Mouse (Mus musculus): ENCODE results near the gene Gm36028. TPM values are rescaled to one million over a fixed set of nuclear protein-coding genes. Genes with fewer than 3 reads are reported as not detected.

Gm36028 gene
- polyA plus RNA-seq, 1 experiment from 2014 or later: 1.0 TPM

DNA sequence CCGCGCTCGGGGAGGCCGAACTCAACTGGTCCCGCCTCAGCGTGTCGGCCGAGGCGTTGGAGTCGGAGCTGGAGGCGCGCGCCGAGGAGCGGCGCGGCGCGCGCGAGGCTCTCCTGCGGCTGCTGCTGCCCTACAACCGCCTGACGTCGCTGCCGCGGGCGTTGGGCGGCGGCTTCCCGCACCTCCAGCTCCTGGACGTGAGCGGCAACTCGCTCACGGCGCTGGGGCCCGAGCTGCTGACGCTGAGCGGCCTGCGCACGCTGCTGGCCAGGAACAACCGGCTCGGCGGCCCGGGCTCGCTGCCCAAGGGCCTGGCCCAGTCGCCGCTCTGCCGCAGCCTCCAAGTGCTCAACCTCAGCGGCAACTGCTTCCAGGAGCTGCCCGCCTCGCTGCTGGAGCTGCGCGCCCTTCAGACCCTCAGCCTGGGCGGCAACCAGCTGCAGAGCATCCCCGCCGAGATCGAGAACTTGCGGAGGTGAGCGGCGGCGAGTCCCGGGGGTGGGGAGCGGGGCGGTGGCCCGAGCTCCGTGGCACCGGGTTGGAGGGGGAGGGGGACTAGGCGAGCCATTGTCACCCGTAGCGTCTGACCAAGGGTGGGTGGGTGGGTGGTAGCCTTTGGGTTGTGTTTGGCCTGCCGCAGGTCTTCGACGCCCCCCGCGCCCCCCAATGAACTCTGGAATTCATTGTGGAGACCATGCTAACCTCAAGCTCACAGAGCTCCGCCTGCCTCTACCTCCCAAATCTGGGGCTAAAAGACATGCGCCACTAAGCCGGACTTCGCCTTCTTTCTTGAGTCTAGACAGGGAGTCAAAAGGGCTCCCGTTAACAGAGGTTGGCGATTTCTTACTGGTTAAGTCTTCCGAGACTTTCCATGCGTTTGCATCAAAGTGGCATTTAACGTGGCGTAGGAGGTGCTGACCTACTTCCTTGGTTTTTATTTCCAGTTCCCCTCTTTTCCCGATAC lies 7.8 kb upstream of the Gm36028 start:
- Histone ChIP-seq H3K36me3 (ENCODE audit: control insufficient read depth, insufficient read depth, low read length) (no peaks in the 10 kb centered on the region), H3K4me3 (ENCODE audit: low read depth, low read length) (peak overlapping the region; percentile 95), H3K9ac (ENCODE audit: low read depth, low read length) (peak overlapping the region; percentile 97), H3K27me3 (ENCODE audit: control insufficient read depth, insufficient read depth, low read length) (no peaks in the 10 kb centered on the region), H3K27ac (ENCODE audit: low read depth, low read length) (peak overlapping the region; percentile 97), H3K9me3 (replicated peaks; ENCODE audit: control insufficient read depth, low read length) (no peaks in the 10 kb centered on the region), H3K4me1 (ENCODE audit: control insufficient read depth, insufficient read depth, low read length) (peaks cover 18% of the 10 kb centered on the region), H3K4me2 (peak overlapping the region; percentile 75)
- ATAC-seq (replicated peaks; ENCODE audit: insufficient number of reproducible peaks, low FRiP score, low TSS enrichment): peak; percentile 70
- WGBS (ENCODE audit: insufficient replicate concordance): under 1% methylated on average over 66 of the region's 87 CpGs

DNA sequence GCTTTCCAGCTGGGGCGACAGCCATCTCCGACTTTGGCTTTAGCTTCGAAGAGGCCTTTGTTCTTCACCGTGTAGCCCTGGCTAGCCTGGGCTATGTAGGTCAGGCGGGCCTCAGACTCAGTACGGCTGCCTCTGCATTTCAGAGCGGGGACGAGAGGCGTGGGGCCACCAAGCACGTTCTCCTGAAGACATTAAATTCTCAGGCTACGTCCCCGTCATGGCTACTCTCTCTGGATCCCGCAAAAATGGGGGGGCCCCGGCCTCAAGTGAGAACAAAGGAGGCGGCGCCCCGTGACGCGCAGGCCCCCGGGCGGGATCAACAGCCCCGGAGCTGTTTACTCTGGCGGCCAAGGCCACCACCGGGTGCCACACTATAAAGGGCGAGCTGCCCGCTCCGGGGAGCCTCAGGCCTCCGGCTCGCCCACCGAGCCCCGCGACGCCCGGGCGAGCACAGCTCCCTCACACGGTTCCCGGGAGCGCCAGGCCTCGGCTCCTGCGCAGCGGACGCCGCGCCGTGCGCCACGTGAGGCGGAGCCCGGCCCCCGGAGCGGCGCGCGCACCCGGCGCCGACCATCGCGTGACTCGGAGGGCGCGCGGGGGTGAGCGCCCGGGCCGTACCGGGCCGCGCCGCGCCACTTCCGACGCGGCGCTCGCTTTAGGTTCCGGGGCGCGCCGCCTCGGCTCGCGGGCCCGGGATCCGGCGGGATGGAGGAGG lies 7.0 kb upstream of the Gm36028 start, which contains the start of gene Lrrc58:
TSS of gene Lrrc58 (plus strand) at position 599 of the 715 bp plus-strand sequence.
- Histone ChIP-seq H3K27ac (ENCODE audit: low read depth, low read length) (peak within 1 kb of the TSS; percentile 97), H3K9me3 (replicated peaks; ENCODE audit: control insufficient read depth, low read length) (no peaks in the 10 kb centered on the region), H3K4me1 (ENCODE audit: control insufficient read depth, insufficient read depth, low read length) (peaks cover 18% of the 10 kb centered on the region), H3K4me3 (ENCODE audit: low read depth, low read length) (peak within 1 kb of the TSS; percentile 95), H3K9ac (ENCODE audit: low read depth, low read length) (peak within 1 kb of the TSS; percentile 97), H3K27me3 (ENCODE audit: control insufficient read depth, insufficient read depth, low read length) (no peaks in the 10 kb centered on the region), H3K4me2 (peak within 1 kb of the TSS; percentile 75), H3K36me3 (ENCODE audit: control insufficient read depth, insufficient read depth, low read length) (no peaks in the 10 kb centered on the region)
- peak; percentile 90 for ATAC-seq (replicated peaks; ENCODE audit: insufficient number of reproducible peaks, low FRiP score, low TSS enrichment)
- WGBS (ENCODE audit: insufficient replicate concordance): under 1% methylated on average over 54 of the region's 86 CpGs

DNA sequence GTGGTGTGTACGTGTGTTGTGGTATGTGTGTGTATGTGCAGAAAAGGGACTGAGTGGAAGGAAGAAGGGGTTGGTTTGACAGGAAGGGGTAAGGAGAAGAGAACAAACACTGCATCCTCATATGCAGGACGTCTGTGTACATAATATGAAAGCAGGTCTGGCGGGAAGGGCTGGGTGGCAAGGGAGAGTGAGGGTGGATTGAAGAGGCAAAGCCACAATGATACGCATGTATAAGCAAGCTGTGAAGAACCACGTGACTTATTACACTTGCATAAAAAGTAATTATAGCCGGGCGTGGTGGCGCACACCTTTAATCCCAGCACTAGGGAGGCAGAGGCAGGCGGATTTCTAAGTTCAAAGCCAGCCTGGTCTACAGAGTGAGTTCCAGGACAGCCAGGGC lies 4.9 kb upstream of the Gm36028 start:
- Histone ChIP-seq H3K36me3 (ENCODE audit: control insufficient read depth, insufficient read depth, low read length) (no peaks in the 10 kb centered on the region), H3K27me3 (ENCODE audit: control insufficient read depth, insufficient read depth, low read length) (no peaks in the 10 kb centered on the region)

DNA sequence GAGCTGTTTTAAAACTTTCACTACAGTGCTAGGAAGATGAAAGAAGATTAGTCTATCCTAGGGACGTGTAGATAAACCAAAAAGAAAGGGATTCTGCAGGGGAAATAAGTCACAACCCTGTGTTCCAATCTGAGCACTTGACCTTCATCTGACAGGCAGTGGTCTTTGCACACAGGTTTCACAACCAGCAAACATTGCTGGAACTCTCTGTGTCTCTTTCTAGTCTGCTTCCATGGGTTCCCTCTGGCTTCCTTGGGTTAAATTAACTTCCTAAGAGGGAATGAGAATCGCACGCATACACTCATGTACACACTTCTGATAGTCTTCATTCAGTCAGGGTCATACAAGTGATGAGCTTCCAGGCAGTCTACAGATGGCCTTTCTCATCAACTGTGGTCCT lies 2.9 kb upstream of the Gm36028 start:
- Histone ChIP-seq H3K27ac (ENCODE audit: low read depth, low read length) (no peak overlapping the region), H3K9ac (ENCODE audit: low read depth, low read length) (no peak overlapping the region), H3K4me2 (no peak overlapping the region), H3K27me3 (ENCODE audit: control insufficient read depth, insufficient read depth, low read length) (no peaks in the 10 kb centered on the region), H3K36me3 (ENCODE audit: control insufficient read depth, insufficient read depth, low read length) (no peaks in the 10 kb centered on the region), H3K9me3 (replicated peaks; ENCODE audit: control insufficient read depth, low read length) (no peaks in the 10 kb centered on the region), H3K4me3 (ENCODE audit: low read depth, low read length) (no peak overlapping the region), H3K4me1 (ENCODE audit: control insufficient read depth, insufficient read depth, low read length) (peaks cover 3% of the 10 kb centered on the region; the same call in 1 of the 2 replicates)
- no peak for ATAC-seq (replicated peaks; ENCODE audit: insufficient number of reproducible peaks, low FRiP score, low TSS enrichment)
- WGBS (ENCODE audit: insufficient replicate concordance): 67% methylated on average over 3 of the region's 3 CpGs

More for the DNA sequence above, 4.9 kb upstream of the Gm36028 start:
- no peaks in the 10 kb centered on the region for H3K9me3 ChIP-seq (replicated peaks; ENCODE audit: control insufficient read depth, low read length)
- no peak overlapping the region for H3K4me3 ChIP-seq (ENCODE audit: low read depth, low read length)
- no peak for ATAC-seq (replicated peaks; ENCODE audit: insufficient number of reproducible peaks, low FRiP score, low TSS enrichment)
- 84% methylated on average over 9 of the region's 9 CpGs for WGBS (ENCODE audit: insufficient replicate concordance)
- H3K27ac ChIP-seq (ENCODE audit: low read depth, low read length): no peak overlapping the region
- peaks cover 13% of the 10 kb centered on the region for H3K4me1 ChIP-seq (ENCODE audit: control insufficient read depth, insufficient read depth, low read length)
- no peak overlapping the region for H3K9ac ChIP-seq (ENCODE audit: low read depth, low read length)
- no peak overlapping the region for H3K4me2 ChIP-seq

DNA sequence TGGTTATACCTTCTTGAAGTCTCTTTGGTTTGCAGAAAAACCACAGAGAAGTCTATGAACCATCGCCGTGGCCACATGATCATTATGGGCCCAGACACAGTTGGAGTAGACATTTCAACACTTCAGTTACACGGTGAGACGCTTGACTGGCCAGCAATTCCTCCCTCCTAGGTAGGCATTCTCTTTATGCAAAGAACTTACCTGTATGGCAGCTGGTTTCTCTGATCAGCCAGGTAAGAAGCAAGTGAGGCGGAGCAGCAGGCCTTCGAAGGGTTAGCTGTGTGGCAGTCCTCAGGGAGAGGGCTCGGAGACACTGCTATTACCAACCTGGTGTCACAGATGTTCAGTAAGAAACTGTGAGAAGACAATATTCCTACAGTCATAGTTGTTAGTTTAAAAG lies 733 bp downstream of the Gm36028 start:
- no peak for ATAC-seq (replicated peaks; ENCODE audit: insufficient number of reproducible peaks, low FRiP score, low TSS enrichment)
- WGBS (ENCODE audit: insufficient replicate concordance): 65% methylated on average over 7 of the region's 7 CpGs

DNA sequence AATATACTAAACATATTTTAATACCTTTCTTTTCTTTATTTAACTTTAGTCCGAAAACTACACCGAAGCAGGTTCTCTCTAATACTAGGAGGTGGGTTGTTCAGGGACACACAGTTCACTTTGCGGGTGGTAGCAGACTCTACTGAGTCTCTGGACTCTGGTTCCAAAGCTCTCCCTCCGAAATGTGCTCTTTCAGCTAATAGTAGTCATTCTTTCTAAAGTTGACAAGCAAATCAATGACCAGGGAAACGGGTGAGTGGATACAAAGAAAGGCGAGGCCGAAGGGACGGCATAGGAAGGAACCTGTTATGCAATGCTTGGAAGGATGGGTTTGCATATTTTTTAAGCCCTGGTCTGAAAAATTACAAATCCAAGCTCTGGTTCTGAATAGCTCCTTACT lies 3.5 kb downstream of the Gm36028 start:
- no peak overlapping the region for H3K4me3 ChIP-seq (ENCODE audit: low read depth, low read length)
- H3K27me3 ChIP-seq (ENCODE audit: control insufficient read depth, insufficient read depth, low read length): no peaks in the 10 kb centered on the region
- H3K9ac ChIP-seq (ENCODE audit: low read depth, low read length): no peak overlapping the region
- peaks cover 27% of the 10 kb centered on the region for H3K4me1 ChIP-seq (ENCODE audit: control insufficient read depth, insufficient read depth, low read length)
- ATAC-seq (replicated peaks; ENCODE audit: insufficient number of reproducible peaks, low FRiP score, low TSS enrichment): no peak
- WGBS (ENCODE audit: insufficient replicate concordance): 88% methylated on average over 8 of the region's 8 CpGs
- H3K4me2 ChIP-seq: no peak overlapping the region
- no peaks in the 10 kb centered on the region for H3K9me3 ChIP-seq (replicated peaks; ENCODE audit: control insufficient read depth, low read length)
- H3K27ac ChIP-seq (ENCODE audit: low read depth, low read length): no peak overlapping the region
- no peaks in the 10 kb centered on the region for H3K36me3 ChIP-seq (ENCODE audit: control insufficient read depth, insufficient read depth, low read length)

More for the DNA sequence above, 733 bp downstream of the Gm36028 start:
- Histone ChIP-seq H3K27me3 (ENCODE audit: control insufficient read depth, insufficient read depth, low read length) (no peaks in the 10 kb centered on the region), H3K9me3 (replicated peaks; ENCODE audit: control insufficient read depth, low read length) (no peaks in the 10 kb centered on the region), H3K9ac (ENCODE audit: low read depth, low read length) (no peak overlapping the region), H3K4me2 (no peak overlapping the region), H3K27ac (ENCODE audit: low read depth, low read length) (no peak overlapping the region), H3K4me3 (ENCODE audit: low read depth, low read length) (no peak overlapping the region), H3K36me3 (ENCODE audit: control insufficient read depth, insufficient read depth, low read length) (no peaks in the 10 kb centered on the region), H3K4me1 (ENCODE audit: control insufficient read depth, insufficient read depth, low read length) (peaks cover 12% of the 10 kb centered on the region)

DNA sequence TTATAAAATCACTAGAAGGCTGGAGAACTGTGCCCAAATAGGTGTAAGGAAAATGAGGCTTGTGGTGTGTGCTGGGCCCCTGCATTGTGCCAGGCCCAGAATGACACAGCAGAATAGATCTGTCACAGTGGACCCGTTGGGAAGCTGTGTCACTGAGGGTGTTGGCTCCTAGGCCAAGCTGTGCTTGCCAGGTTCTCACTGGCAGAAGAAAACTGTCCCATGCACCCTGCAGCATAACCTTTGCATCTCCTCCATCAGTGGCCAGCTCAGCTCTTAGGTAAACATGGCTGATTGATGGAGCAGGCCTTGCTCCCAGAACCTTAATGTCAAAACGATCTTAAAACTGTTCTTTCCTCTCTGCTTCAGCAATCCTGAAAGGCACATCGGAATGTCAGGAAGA lies 4.6 kb downstream of the Gm36028 start:
- Histone ChIP-seq H3K27me3 (ENCODE audit: control insufficient read depth, insufficient read depth, low read length) (no peaks in the 10 kb centered on the region), H3K4me2 (no peak overlapping the region), H3K9ac (ENCODE audit: low read depth, low read length) (no peak overlapping the region), H3K27ac (ENCODE audit: low read depth, low read length) (no peak overlapping the region), H3K9me3 (replicated peaks; ENCODE audit: control insufficient read depth, low read length) (no peaks in the 10 kb centered on the region), H3K4me1 (ENCODE audit: control insufficient read depth, insufficient read depth, low read length) (peaks cover 32% of the 10 kb centered on the region), H3K36me3 (ENCODE audit: control insufficient read depth, insufficient read depth, low read length) (no peaks in the 10 kb centered on the region), H3K4me3 (ENCODE audit: low read depth, low read length) (no peak overlapping the region)
- no peak for ATAC-seq (replicated peaks; ENCODE audit: insufficient number of reproducible peaks, low FRiP score, low TSS enrichment)
- 65% methylated on average over 3 of the region's 3 CpGs for WGBS (ENCODE audit: insufficient replicate concordance)

DNA sequence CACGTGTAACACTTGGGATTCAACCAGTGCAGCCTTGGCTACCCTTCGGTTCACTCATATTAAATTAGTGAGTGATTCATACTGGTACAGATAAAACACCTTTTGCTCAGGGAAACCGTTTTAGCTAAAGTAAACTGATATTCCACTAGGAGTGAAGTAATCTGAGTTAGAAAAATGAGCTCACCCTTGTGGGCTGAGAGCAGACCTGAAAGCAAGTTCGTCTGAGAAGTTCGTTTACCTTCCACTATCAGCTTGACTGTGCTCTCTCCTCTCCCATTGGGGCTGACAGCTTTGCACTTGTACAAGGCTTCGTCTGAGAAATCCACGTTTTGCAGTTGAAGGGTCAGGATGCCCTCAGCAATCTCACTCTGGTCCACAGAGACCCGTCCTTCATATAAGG lies 5.4 kb downstream of the Gm36028 start:
- no peak for ATAC-seq (replicated peaks; ENCODE audit: insufficient number of reproducible peaks, low FRiP score, low TSS enrichment)
- Histone ChIP-seq H3K4me3 (ENCODE audit: low read depth, low read length) (no peak overlapping the region), H3K27ac (ENCODE audit: low read depth, low read length) (no peak overlapping the region), H3K9me3 (replicated peaks; ENCODE audit: control insufficient read depth, low read length) (no peaks in the 10 kb centered on the region), H3K4me2 (no peak overlapping the region), H3K9ac (ENCODE audit: low read depth, low read length) (no peak overlapping the region), H3K36me3 (ENCODE audit: control insufficient read depth, insufficient read depth, low read length) (no peaks in the 10 kb centered on the region), H3K27me3 (ENCODE audit: control insufficient read depth, insufficient read depth, low read length) (no peaks in the 10 kb centered on the region), H3K4me1 (ENCODE audit: control insufficient read depth, insufficient read depth, low read length) (peaks cover 29% of the 10 kb centered on the region)
- 42% methylated on average over 8 of the region's 8 CpGs for WGBS (ENCODE audit: insufficient replicate concordance)
